Mouse (Mus musculus) hematopoietic stem cell, adult 5-6 weeks (primary cell): ENCODE results near the gene Arhgap21. TPM values are rescaled to one million over a fixed set of nuclear protein-coding genes. Genes with fewer than 3 reads are reported as not detected.
"Not testable (repeated sequence)": the region's sequence is repeated elsewhere in the genome, so short reads cannot be mapped to it uniquely, and the experiment has no call there.

Experiments used
- ATAC-seq, 2 experiments: fragments of 125-278 bp in 1 of 2; replicated peaks in 1 of 2; 2 replicates each; pipeline ENCODE4 v1.8.0; 2016 to 2017; ENCODE audit warnings: inconsistent platforms in 2 of 2, mild to moderate bottlenecking in 2 of 2, moderate number of reproducible peaks in 2 of 2, low read depth in 1 of 2, moderate TSS enrichment in 1 of 2; ENCODE audit not compliant: low FRiP score in 2 of 2, poor library complexity in 2 of 2, severe bottlenecking in 2 of 2, insufficient read depth in 1 of 2, low TSS enrichment in 1 of 2
- total RNA-seq: library from RNA; stranded (forward); fragments of 172-1452, 232-1000 nt; gene quantifications from 2 replicates; pipeline ENCODE4 v1.2.3, GENCODE M21; 2017

Gene Arhgap21
- total RNA-seq, 1 experiment from 2014 or later, result 37.0 TPM

DNA sequence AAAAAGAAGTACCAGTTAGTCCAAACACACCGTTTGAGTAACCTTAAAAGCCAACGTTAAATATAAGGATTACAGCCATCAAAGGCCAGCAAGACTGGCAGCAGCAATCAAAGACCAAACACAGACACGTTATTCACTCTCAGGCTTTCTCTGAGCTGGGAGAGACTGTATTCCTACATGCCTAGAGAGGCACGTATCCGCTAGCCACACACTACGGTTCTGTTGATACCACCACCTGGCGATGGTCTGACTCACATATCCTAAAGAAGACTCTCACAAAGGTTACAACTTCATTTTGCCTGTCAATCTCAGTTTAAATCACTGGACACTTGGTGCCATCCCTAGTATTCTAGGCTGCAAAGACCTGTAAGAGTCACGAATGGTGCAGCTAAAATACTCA is 13.3 kb downstream of the Arhgap21 start:
- no peak for ATAC-seq

- ATAC-seq, result no peak
Observed at GRCm38 (mm10) chr2:20952716-20953115, 16.0 kb downstream of the Arhgap21 start.

DNA sequence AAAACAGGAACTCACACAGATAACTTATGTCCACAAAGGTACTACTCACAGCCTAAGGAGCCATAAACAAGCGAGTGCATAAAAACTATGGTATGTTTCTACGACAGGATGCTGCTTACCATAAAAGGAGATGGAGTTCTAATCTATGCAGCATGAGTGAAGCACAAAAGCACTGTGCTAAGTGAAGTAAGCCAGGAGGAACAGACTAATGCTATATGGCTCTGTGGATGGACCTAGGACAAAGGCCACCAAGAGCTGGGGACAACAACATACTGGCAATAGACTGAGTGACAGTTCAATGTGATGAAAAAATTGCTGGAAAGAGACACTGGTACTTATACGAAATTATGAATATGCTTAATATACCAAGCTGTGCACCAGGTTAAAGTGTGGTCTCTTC is 19.5 kb downstream of the Arhgap21 start:
- no peak for ATAC-seq

DNA sequence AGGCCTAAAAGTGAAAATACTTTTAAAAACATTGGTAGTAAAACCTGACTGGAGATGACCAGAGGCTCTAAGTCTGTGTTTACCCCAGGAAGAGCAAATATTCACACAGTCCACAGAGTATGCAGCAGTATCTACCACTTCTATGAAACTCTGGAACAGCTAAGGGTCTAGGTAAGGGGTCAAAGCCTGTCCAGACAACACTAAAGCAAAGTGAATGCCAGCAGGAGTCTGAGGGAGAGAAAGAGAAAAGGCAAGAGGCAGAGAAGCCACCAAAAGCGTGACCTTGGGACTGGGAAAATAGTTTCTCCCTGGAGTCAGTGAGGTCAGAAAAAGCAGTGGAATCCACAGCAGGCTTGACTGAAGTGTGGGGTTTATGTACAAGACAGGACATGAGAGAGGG is 21.6 kb downstream of the Arhgap21 start:
- ATAC-seq, result no peak

- ATAC-seq, result no peak
Observed at GRCm38 (mm10) chr2:20945596-20945995, 23.1 kb downstream of the Arhgap21 start.

GRCm38 (mm10) chr2:20943730-20944454 is 24.8 kb downstream of the Arhgap21 start:
- ATAC-seq, result no peak

DNA sequence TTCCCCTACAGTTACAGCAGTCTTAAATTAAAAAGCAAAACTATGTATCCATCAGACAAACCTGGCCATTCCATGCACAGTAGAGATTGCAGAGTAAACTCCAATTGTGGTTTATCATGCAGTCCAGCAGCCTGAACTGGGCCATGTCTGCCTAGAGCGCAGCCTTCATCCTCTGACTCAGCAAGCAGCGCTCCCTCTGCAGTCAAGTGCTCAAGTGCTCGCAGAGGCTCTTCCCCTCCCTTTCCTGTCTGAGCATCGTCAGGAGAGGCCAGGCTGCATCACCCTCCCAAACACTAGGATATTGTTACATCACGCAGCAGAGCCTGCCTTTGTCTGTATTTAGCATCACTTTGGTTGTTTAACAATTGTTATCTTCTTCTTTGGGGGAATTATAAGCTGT is 25.5 kb downstream of the Arhgap21 start:
- ATAC-seq, result peak; percentile 87 to 89

DNA sequence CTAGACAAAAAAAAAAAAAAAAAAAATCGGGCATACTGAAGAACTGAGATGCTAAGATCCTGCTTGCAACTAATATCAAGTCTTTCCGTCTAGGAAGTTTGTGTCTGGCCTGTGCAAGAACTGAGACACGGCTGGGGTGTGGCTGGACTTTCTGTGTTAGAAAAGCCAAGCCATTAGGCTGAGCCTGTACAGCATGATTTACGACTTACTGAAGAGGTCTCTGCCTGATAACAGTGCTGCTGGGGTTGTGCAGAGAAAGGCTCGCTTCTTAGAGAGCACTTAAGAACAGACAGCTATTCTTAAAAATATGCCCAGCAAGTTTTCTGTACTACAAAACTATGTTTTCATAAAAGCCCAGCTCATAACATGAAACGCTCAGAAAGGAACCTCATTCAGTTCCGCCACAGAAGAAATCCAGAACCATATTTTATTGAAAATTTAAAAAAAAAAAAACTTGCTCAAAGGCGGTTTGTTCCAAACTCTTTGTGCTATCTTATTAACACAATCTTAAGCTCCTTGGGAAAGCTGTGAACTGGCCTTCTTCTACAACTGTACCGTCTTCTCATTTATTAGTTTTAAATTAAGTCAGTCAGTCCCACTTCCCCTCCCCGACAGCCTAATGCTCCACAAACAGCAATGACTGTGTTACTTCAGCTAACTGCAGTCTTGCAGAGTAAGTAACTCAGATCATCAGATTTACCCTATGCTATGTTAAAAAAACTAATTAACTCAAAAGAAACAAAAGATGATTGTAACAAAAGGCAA is 26.1 kb downstream of the Arhgap21 start:
- no peak; a peak in 1 of 4 replicates for ATAC-seq

DNA sequence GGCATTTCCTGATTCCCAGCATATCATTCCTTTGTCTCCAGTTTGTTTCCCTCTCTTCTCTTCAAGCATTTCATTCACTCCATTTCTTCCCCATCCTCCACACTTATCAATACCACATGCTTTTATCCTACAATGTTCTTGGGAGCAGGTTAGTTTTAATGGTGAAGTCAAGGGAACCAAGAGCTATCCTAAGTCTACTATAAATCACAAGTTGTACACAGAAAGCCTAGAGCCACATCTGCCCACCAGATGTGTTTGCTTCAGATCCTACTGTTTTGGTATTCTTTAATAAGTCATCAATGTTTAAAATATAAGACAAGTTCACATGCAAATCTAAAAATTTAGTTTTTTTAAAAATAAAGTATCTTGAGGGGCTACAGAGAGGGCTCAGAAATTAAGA is 27.6 kb downstream of the Arhgap21 start:
- ATAC-seq, result no peak

DNA sequence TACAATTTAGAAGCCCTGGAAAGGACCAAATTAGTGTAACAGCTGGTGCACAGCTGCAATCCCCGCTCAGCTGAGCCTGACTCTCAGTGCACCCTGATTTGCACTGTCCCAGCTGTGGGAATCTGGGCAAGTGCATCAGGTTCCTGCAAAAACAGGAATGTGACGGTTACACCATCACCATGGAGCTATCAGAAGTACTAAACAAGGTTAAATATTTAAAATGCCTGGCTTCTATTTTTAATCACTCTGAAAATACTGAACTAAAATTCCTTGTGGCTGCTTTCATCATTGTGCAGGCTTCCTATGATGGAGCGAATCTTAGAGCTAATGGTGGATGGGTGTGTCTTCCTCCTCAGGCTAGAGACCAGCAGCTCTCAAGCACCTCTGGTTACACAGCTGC is 29.3 kb downstream of the Arhgap21 start:
- ATAC-seq, result no peak

DNA sequence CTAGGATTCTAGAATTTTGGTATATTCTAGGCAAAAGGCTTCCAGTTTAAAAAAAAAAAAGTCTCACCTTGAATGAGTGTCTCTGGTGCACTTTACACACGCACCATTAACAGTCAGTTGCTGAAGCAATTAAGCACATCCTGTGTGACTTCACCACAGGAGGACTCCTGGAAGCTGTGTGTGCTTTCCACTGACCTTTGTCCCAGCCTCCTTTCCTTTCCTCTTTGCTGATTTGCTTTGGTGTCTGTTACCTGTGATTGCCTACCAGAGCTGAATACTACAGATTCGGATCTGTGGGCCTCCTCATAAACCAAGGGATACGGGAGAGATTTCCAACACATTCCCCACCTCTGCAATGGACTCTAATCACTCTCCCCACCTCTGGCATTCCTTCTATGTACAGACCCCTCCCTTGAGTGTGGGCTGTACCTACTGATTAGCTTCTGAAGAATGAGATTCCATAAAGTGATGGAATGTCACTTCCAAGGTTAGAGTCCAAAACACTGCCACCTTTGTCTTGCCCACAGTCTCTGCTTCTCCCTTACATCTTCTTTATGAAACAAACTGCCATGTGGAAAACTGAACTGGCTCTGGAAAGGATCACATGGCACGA is 32.0 kb downstream of the Arhgap21 start:
- no peak for ATAC-seq

DNA sequence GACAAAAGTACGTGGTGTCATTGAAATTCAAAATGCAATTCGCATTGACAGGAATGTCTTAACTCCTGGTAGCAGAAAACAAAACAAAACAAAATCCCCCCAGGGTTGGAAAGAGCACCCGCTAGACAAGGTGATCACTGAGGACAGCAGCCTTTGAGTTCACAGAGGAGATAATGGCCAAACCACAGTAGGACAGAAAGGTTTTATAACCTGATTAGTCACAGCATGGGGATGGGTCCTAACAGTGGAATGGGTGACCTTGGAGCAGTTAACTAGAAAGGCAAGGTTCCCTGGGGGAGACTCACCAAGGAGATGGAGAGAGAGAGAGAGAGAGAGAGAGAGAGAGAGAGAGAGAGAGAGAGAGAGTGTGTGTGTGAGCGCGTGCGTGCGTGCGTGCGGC is 34.3 kb downstream of the Arhgap21 start:
- ATAC-seq, result no peak

- no peak for ATAC-seq
Observed at GRCm38 (mm10) chr2:20932748-20933313, 35.9 kb downstream of the Arhgap21 start.

GRCm38 (mm10) chr2:20931761-20932160 is 36.9 kb downstream of the Arhgap21 start:
- not testable (repeated sequence) for ATAC-seq

DNA sequence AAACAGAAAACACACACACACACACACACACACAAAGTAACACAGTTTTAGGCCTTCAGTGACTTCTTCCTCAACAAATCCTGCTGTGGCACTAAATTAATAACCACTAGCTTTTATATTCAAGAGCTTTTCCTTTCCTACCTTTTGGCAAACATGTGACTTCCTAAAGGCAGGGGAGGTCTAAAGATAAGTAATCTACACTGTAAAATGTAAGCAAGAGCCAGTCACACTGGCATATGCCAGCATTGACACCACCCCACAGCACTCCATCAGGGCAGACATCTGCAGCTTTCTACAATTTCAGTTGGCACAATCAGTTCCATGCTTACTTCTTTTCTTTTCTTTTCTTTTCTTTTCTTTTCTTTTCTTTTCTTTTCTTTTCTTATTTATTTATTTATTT is 40.2 kb downstream of the Arhgap21 start:
- no peak for ATAC-seq

DNA sequence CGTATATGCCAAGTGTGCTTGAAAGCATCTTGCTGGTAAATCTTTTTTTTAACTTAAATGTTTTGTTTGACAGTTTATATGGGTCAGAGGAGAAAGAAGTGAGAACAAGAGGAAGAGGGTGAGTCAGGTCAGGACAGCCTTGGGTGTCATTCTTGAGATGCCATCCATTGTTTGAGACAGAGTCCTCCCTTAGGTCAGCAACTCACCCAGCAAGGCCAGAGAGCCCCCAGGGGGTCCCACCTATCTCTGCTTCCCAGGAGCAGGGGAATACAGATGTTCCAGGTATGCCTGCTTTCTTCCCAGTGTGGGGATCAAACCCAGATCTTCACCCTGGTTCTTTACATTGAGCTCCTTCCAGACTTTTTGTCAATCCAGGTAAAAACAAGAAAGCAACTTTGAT is 43.7 kb downstream of the Arhgap21 start:
- no peak for ATAC-seq

DNA sequence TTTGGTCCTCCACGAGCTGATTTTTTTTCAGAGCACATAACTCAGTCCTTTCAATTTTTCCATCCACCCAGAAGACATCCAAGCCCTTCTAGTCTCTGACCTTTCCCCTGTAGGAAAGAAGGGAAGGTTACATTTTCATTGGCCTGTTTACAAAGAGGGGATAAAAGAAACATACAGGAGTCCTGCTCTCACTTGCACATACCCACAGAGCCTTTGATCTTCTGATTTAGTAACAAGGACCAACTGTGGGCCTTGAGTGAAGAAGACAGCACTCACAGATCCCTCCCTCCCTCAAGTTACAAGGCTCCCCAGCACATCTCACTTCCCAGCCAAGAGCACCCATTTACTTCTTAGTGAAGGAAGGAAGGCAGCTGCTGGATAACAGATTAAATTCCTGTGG is 46.3 kb downstream of the Arhgap21 start:
- no peak for ATAC-seq

GRCm38 (mm10) chr2:20921558-20921957 is 47.1 kb downstream of the Arhgap21 start:
- no peak for ATAC-seq
